Mouse (Mus musculus) left cerebral cortex, adult 6 months (tissue): ENCODE results near the gene Afdn. TPM values are rescaled to one million over a fixed set of nuclear protein-coding genes. Genes with fewer than 3 reads are reported as not detected.

Experiments
- long read RNA-seq, 2 experiments: library from polyadenylated mRNA; unstranded; transcript quantifications; one replicate each; pipeline ENCODE4 v2.0.0; 2019 to 2020
- polyA plus RNA-seq: library from polyadenylated mRNA; unstranded; fragments of <200 nt; fragmentation: Nextera tagmentation; gene quantifications from 2 replicates; pipeline ENCODE4 v1.2.3, GENCODE M21; 2021

Gene Afdn
- 9.3 and 35.1 TPM in 2 replicates for polyA plus RNA-seq
- long read RNA-seq, experiment 1, transcript Afdn-208 (6 exons, 1,210 nt), result major isoform, 7 of 30 reads
- long read RNA-seq, experiment 1, partial matches to known transcripts, result 14 of 30 reads
- long read RNA-seq, experiment 1, other reads (novel, unspliced or antisense), result 5 of 30 reads
- long read RNA-seq, experiment 2, partial matches to known transcripts, result 7 of 15 reads
- long read RNA-seq, experiment 2, other reads (novel, unspliced or antisense), result 8 of 15 reads

GRCm38 (mm10) chr17:13759853-13760627 is at the start of gene Afdn:
Gene Afdn, plus strand, starts transcription at chr17:13760539.

DNA sequence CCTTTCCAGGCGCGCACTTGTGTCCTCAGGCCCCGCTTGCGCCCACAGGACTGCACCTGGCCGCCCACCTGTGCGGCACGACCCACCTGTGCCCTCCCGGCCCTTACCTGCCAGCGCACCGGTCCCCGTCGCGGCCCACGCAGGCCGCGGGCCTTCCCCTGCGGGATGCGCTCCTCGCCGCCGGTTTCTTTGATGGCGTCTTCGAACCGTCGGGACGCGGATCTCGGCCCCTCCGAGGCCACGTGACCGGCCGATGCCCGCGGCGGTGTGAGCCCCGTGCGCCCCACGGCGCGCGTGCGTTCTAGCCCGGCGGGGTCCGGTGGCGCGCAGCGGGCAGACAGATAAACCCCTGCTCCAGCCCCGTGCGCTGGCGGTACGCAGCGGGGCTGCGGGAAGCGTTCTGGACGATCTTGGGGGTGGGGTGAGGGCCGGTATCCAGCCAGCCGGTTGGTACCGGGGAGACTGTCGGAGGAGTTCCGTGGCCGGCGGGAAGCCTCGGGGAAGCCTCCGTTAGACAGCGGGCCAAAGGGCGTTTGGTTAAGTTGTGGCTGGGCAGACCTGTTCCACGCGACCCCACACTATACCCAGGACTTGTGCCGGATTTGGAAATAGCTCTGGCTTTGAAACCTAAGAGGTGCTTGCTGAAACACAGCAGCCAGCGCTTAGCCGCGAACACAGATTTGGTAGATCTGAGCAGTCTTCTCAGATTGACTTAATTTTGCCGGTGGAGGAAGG is 1.0 kb downstream of the Afdn start, which contains the start of gene Tcte2:
Tcte2 (minus strand) TSS at position 647 of the 735 bp plus-strand sequence.

DNA sequence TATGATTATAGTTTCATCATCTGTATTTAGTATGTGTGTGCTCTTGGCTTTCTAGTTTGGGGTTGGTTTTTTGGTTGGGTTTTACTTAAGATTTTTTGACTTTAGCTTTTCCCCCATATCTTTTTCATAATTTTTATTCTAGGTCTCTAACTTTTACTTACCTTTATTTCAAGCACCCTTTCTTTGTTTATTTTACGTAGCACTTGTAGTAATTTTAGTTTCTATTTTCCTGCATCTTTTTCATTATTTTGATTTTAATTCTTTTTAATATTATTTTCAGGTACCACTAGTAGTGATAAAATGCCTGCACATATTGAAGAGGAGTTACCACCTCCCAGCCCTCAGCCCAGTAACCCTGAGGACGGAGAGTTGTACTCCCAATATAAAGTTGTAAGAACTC is 187.7 kb downstream of the Afdn start, which contains the start of gene Gm7168:
Gm7168 (plus strand) TSS at position 301 of the 400 bp plus-strand sequence.

Other genes starting within 250 kb of the Afdn start
- 4.5 and 25.2 TPM in 2 replicates for gene Tcte2, start 1.3 kb downstream of the Afdn start, polyA plus RNA-seq
- not detected in 2 replicates for gene Gm7168, start 187.8 kb downstream of the Afdn start, polyA plus RNA-seq
- gene Gm7356, start 243.2 kb downstream of the Afdn start, polyA plus RNA-seq, result not detected in 2 replicates